Mouse (Mus musculus): ENCODE results near the gene Bcr.
A peak's percentile ranks its signal among the peaks of the same experiment; 100 is the strongest.

Gene Bcr

DNA sequence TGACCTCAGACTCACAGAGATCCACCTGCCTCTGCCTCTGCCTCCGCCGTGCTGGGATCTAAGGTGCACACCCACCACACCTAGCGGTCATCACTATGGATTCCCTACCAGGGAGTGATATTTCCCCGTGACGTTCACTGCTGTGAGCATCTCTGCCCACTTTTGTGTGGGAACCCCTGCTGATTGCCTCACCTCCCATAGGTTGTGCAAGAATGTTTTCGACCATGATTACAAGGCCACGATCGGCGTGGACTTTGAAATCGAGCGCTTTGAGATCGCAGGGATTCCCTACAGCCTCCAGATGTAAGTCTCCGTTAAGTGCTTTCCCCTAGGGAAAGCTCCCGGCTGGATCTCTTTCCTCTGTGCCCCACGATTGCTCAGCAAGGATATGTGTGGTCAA lies 14.6 kb upstream of the Bcr start:
- DNase-seq (ENCODE audit: low read depth, low spot score), result no peak
- Histone ChIP-seq H3K36me3 (ENCODE audit: control insufficient read depth, insufficient read depth, low read length, poor library complexity, severe bottlenecking) (no peaks in the 10 kb centered on the region), H3K27me3 (ENCODE audit: control insufficient read depth, insufficient read depth, low read length, poor library complexity, severe bottlenecking) (no peaks in the 10 kb centered on the region; the same call in 1 of the 2 replicates)

DNA sequence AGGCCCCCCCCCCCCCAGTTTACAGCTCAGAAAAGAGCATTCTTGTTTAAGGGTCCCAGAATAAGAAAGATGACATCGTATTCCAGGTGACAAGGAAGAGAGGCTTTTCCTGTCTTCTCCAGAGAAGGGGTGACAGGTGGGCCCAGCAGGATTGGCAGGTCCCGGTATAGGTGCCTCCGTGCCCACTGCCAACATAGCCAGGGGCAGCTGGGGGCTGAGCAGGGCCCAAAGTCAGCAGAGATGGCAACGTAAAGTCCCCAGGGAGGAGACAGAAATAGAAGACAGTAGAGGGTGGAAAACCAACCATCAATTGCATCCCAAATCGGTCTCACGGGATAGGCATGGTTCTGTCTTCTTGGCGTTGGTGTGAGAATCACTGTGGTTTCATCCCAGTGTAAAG lies 11.7 kb upstream of the Bcr start:
- H3K27me3 ChIP-seq (ENCODE audit: control insufficient read depth, insufficient read depth, low read length, poor library complexity, severe bottlenecking), result no peaks in the 10 kb centered on the region
- no peaks in the 10 kb centered on the region for H3K36me3 ChIP-seq (ENCODE audit: control insufficient read depth, insufficient read depth, low read length, poor library complexity, severe bottlenecking)
- no peak for DNase-seq (ENCODE audit: low read depth, low spot score)

- no peaks in the 10 kb centered on the region for H3K36me3 ChIP-seq (ENCODE audit: control insufficient read depth, insufficient read depth, low read length, poor library complexity, severe bottlenecking)
- no peak for DNase-seq (ENCODE audit: low read depth, low spot score)
- H3K27me3 ChIP-seq (ENCODE audit: control insufficient read depth, insufficient read depth, low read length, poor library complexity, severe bottlenecking), result no peaks in the 10 kb centered on the region
Measured at GRCm38 (mm10) chr10:75051364-75052074, 8.9 kb upstream of the Bcr start.

GRCm38 (mm10) chr10:75052902-75053301 lies 7.5 kb upstream of the Bcr start:
- Histone ChIP-seq H3K36me3 (ENCODE audit: control insufficient read depth, insufficient read depth, low read length, poor library complexity, severe bottlenecking) (no peaks in the 10 kb centered on the region), H3K27me3 (ENCODE audit: control insufficient read depth, insufficient read depth, low read length, poor library complexity, severe bottlenecking) (no peaks in the 10 kb centered on the region)
- DNase-seq (ENCODE audit: low read depth, low spot score), result no peak

GRCm38 (mm10) chr10:75053655-75054054 lies 6.7 kb upstream of the Bcr start:
- DNase-seq (ENCODE audit: low read depth, low spot score), result no peak
- Histone ChIP-seq H3K27me3 (ENCODE audit: control insufficient read depth, insufficient read depth, low read length, poor library complexity, severe bottlenecking) (no peaks in the 10 kb centered on the region), H3K36me3 (ENCODE audit: control insufficient read depth, insufficient read depth, low read length, poor library complexity, severe bottlenecking) (no peaks in the 10 kb centered on the region)

DNA sequence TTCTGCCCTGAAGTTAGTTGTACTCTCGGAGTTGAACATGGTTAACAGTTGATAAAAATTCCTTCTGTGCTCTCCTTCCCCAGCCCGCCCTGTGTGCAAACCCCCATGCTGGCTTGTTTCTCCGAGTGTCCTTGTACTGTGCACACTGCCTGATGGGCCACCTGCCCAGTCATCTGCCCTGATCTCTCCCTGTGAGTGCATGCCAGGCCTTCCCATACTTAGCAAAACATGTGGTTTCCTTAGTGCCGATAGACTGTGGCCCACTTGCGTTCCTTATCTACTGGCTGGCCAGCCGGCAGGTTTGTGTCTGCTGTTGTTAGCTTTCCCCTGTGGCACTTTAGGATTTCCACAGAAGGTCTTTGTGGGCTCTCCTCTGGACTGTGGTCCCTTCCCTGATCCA lies 6.3 kb upstream of the Bcr start:
- no peaks in the 10 kb centered on the region for H3K27me3 ChIP-seq (ENCODE audit: control insufficient read depth, insufficient read depth, low read length, poor library complexity, severe bottlenecking)
- no peak for DNase-seq (ENCODE audit: low read depth, low spot score)
- no peaks in the 10 kb centered on the region for H3K36me3 ChIP-seq (ENCODE audit: control insufficient read depth, insufficient read depth, low read length, poor library complexity, severe bottlenecking)

- Histone ChIP-seq H3K36me3 (ENCODE audit: control insufficient read depth, insufficient read depth, low read length, poor library complexity, severe bottlenecking) (no peaks in the 10 kb centered on the region), H3K27me3 (ENCODE audit: control insufficient read depth, insufficient read depth, low read length, poor library complexity, severe bottlenecking) (no peaks in the 10 kb centered on the region)
- DNase-seq (ENCODE audit: low read depth, low spot score), result peak; percentile 77
Measured at GRCm38 (mm10) chr10:75055672-75056071, 4.7 kb upstream of the Bcr start.

DNA sequence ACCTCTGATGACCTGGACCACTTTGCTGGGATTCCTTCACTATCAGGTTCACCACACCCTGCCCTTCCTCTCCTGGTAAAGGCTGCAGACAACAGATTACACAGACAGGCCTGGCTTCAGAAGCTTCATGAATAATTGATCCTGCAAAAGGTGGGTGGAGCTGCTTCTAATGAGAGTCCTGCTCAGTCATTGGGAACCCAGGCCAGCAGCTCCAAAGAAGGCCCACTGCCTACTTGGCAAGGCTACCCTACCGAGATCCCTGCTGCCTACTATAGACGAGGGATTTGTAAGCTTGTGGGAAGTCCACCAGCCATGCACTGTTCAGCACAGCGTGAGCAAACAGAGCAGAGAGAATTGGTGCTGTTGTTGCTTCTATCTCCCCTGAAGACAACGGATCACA lies 4.1 kb upstream of the Bcr start:
- no peak for DNase-seq (ENCODE audit: low read depth, low spot score)
- Histone ChIP-seq H3K27me3 (ENCODE audit: control insufficient read depth, insufficient read depth, low read length, poor library complexity, severe bottlenecking) (no peaks in the 10 kb centered on the region), H3K36me3 (ENCODE audit: control insufficient read depth, insufficient read depth, low read length, poor library complexity, severe bottlenecking) (no peaks in the 10 kb centered on the region)

DNA sequence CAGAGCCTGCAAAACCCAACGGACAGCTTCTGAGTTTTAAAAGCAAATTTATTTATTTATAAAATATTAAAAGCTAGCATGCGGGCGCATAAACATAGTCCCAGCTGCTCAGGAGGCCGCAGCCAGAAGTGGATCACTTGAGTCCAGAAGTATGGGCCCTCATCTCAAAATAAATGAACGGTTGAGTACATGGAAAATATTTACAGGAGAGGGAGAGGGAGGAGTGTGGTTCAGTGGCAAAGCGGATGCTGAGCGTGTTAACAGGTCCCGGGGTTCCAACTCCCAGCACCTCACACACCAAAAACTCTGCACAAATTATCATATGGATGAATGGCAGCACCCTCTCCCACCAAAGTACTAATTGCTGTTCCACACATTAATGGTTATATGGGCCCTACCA lies 2.1 kb upstream of the Bcr start:
- no peak for DNase-seq (ENCODE audit: low read depth, low spot score)
- no peaks in the 10 kb centered on the region for H3K36me3 ChIP-seq (ENCODE audit: control insufficient read depth, insufficient read depth, low read length, poor library complexity, severe bottlenecking)
- H3K27me3 ChIP-seq (ENCODE audit: control insufficient read depth, insufficient read depth, low read length, poor library complexity, severe bottlenecking), result no peaks in the 10 kb centered on the region

- Histone ChIP-seq H3K27me3 (ENCODE audit: control insufficient read depth, insufficient read depth, low read length, poor library complexity, severe bottlenecking) (no peaks in the 10 kb centered on the region), H3K36me3 (ENCODE audit: control insufficient read depth, insufficient read depth, low read length, poor library complexity, severe bottlenecking) (no peaks in the 10 kb centered on the region)
- DNase-seq (ENCODE audit: low read depth, low spot score), result no peak
Measured at GRCm38 (mm10) chr10:75058761-75059395, 1.5 kb upstream of the Bcr start.

- no peaks in the 10 kb centered on the region for H3K27me3 ChIP-seq (ENCODE audit: control insufficient read depth, insufficient read depth, low read length, poor library complexity, severe bottlenecking)
- H3K36me3 ChIP-seq (ENCODE audit: control insufficient read depth, insufficient read depth, low read length, poor library complexity, severe bottlenecking), result no peaks in the 10 kb centered on the region
- peak; percentile 87 for DNase-seq (ENCODE audit: low read depth, low spot score)
Measured at GRCm38 (mm10) chr10:75059396-75059795, 996 bp upstream of the Bcr start.

- Histone ChIP-seq H3K36me3 (ENCODE audit: control insufficient read depth, insufficient read depth, low read length, poor library complexity, severe bottlenecking) (no peaks in the 10 kb centered on the region), H3K27me3 (ENCODE audit: control insufficient read depth, insufficient read depth, low read length, poor library complexity, severe bottlenecking) (no peaks in the 10 kb centered on the region)
- DNase-seq (ENCODE audit: low read depth, low spot score), result peak; percentile 36
Measured at GRCm38 (mm10) chr10:75060843-75061235, 447 bp downstream of the Bcr start.

- H3K27me3 ChIP-seq (ENCODE audit: control insufficient read depth, insufficient read depth, low read length, poor library complexity, severe bottlenecking), result no peaks in the 10 kb centered on the region
- peak; percentile 37 for DNase-seq (ENCODE audit: low read depth, low spot score)
- no peaks in the 10 kb centered on the region for H3K36me3 ChIP-seq (ENCODE audit: control insufficient read depth, insufficient read depth, low read length, poor library complexity, severe bottlenecking)
Measured at GRCm38 (mm10) chr10:75061341-75062188, 1.2 kb downstream of the Bcr start.

GRCm38 (mm10) chr10:75062189-75062561 lies 1.8 kb downstream of the Bcr start:
- Histone ChIP-seq H3K36me3 (ENCODE audit: control insufficient read depth, insufficient read depth, low read length, poor library complexity, severe bottlenecking) (no peaks in the 10 kb centered on the region), H3K27me3 (ENCODE audit: control insufficient read depth, insufficient read depth, low read length, poor library complexity, severe bottlenecking) (no peaks in the 10 kb centered on the region)
- DNase-seq (ENCODE audit: low read depth, low spot score), result peak; percentile 39

DNA sequence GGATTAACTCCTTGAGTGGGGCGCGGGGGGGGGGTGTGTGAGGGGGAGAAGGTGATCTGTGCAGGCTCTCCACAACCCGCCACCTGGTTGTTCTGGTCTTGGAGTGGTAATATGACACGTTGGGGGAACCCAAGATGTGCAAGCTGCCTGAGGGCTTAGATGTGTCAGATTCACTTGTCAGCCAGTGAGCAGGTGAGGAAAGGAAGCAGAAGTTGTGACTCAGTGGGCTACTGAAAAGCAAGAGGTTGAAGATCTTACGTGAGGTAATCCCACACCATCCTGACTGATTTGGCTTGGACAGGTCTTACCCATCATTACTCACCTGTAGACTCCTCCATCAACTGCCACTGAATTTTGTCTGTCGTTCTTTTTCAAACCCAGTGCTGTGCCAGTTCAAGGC lies 2.2 kb downstream of the Bcr start:
- DNase-seq (ENCODE audit: low read depth, low spot score), result peak; percentile 55
- Histone ChIP-seq H3K36me3 (ENCODE audit: control insufficient read depth, insufficient read depth, low read length, poor library complexity, severe bottlenecking) (no peaks in the 10 kb centered on the region), H3K27me3 (ENCODE audit: control insufficient read depth, insufficient read depth, low read length, poor library complexity, severe bottlenecking) (no peaks in the 10 kb centered on the region)
